Mouse (Mus musculus): ENCODE measurements around the gene Peg10. TPM values are rescaled to one million over a fixed set of nuclear protein-coding genes. Genes with fewer than 3 reads are reported as not detected.

Peg10 gene
- polyA plus RNA-seq, 1 experiment from 2014 or later = 14.8 TPM

GRCm38 (mm10) chr6:4723998-4724757 is 22.9 kb upstream of the Peg10 start:
- Histone ChIP-seq H3K4me2 (ENCODE audit: low read depth) (no peak overlapping the region), H3K4me1 (ENCODE audit: control insufficient read depth, insufficient read depth, low read length) (peaks cover 6% of the 10 kb centered on the region; the same call in 1 of the 2 replicates), H3K4me3 (ENCODE audit: low read depth, low read length) (no peak overlapping the region), H3K9ac (ENCODE audit: low read length) (no peak overlapping the region), H3K27me3 (ENCODE audit: control insufficient read depth, insufficient read depth, low read length) (no peaks in the 10 kb centered on the region), H3K36me3 (ENCODE audit: control insufficient read depth, insufficient read depth, low read length) (no peaks in the 10 kb centered on the region), H3K27ac (ENCODE audit: low read depth, low read length) (no peak overlapping the region), H3K9me3 (ENCODE audit: control insufficient read depth, low read length) (no peaks in the 10 kb centered on the region)
- DNase-seq (ENCODE audit: low spot score) (no peak), ATAC-seq (ENCODE audit: insufficient read depth, low FRiP score, low TSS enrichment) (peak; percentile 63; the same call in 1 of the 2 replicates)
- 43% methylated on average over 15 of the region's 15 CpGs for WGBS

- ATAC-seq (ENCODE audit: insufficient read depth, low FRiP score, low TSS enrichment) (no peak), DNase-seq (ENCODE audit: low spot score) (no peak)
- 93% methylated on average over 2 of the region's 2 CpGs for WGBS
- Histone ChIP-seq H3K9ac (ENCODE audit: low read length) (no peak overlapping the region), H3K4me3 (ENCODE audit: low read depth, low read length) (no peak overlapping the region), H3K4me2 (ENCODE audit: low read depth) (no peak overlapping the region), H3K27ac (ENCODE audit: low read depth, low read length) (no peak overlapping the region), H3K36me3 (ENCODE audit: control insufficient read depth, insufficient read depth, low read length) (no peaks in the 10 kb centered on the region), H3K27me3 (ENCODE audit: control insufficient read depth, insufficient read depth, low read length) (no peaks in the 10 kb centered on the region), H3K9me3 (ENCODE audit: control insufficient read depth, low read length) (no peaks in the 10 kb centered on the region), H3K4me1 (ENCODE audit: control insufficient read depth, insufficient read depth, low read length) (peaks cover 13% of the 10 kb centered on the region; the same call in 1 of the 2 replicates)
These were observed 18.8 kb upstream of the Peg10 start for GRCm38 (mm10) chr6:4728305-4728704.

- Histone ChIP-seq H3K36me3 (ENCODE audit: control insufficient read depth, insufficient read depth, low read length) (no peaks in the 10 kb centered on the region), H3K9me3 (ENCODE audit: control insufficient read depth, low read length) (no peaks in the 10 kb centered on the region), H3K27me3 (ENCODE audit: control insufficient read depth, insufficient read depth, low read length) (no peaks in the 10 kb centered on the region), H3K4me1 (ENCODE audit: control insufficient read depth, insufficient read depth, low read length) (peaks cover 7% of the 10 kb centered on the region; the same call in 1 of the 2 replicates), H3K9ac (ENCODE audit: low read length) (no peak overlapping the region), H3K27ac (ENCODE audit: low read depth, low read length) (no peak overlapping the region), H3K4me3 (ENCODE audit: low read depth, low read length) (no peak overlapping the region), H3K4me2 (ENCODE audit: low read depth) (no peak overlapping the region)
- no peak for ATAC-seq (ENCODE audit: insufficient read depth, low FRiP score, low TSS enrichment)
- DNase-seq (ENCODE audit: low spot score) = no peak
- 45% methylated on average over 8 of the region's 8 CpGs for WGBS
These were observed 15.4 kb upstream of the Peg10 start for GRCm38 (mm10) chr6:4731675-4732074.

- no peaks in the 10 kb centered on the region for H3K36me3 ChIP-seq (ENCODE audit: control insufficient read depth, insufficient read depth, low read length)
- no peak overlapping the region for H3K9ac ChIP-seq (ENCODE audit: low read length)
- H3K27ac ChIP-seq (ENCODE audit: low read depth, low read length) = no peak overlapping the region
- ATAC-seq (ENCODE audit: insufficient read depth, low FRiP score, low TSS enrichment) = no peak
- H3K9me3 ChIP-seq (ENCODE audit: control insufficient read depth, low read length) = no peaks in the 10 kb centered on the region
- DNase-seq (ENCODE audit: low spot score) = no peak
- no peak overlapping the region for H3K4me2 ChIP-seq (ENCODE audit: low read depth)
- H3K27me3 ChIP-seq (ENCODE audit: control insufficient read depth, insufficient read depth, low read length) = no peaks in the 10 kb centered on the region
- no peak overlapping the region for H3K4me3 ChIP-seq (ENCODE audit: low read depth, low read length)
- H3K4me1 ChIP-seq (ENCODE audit: control insufficient read depth, insufficient read depth, low read length) = peaks cover 17% of the 10 kb centered on the region
- 66% methylated on average over 8 of the region's 8 CpGs for WGBS
These were observed 13.9 kb upstream of the Peg10 start for GRCm38 (mm10) chr6:4733208-4733607.

GRCm38 (mm10) chr6:4736372-4736771 is 10.7 kb upstream of the Peg10 start:
- Histone ChIP-seq H3K4me1 (ENCODE audit: control insufficient read depth, insufficient read depth, low read length) (peaks cover 24% of the 10 kb centered on the region), H3K9me3 (ENCODE audit: control insufficient read depth, low read length) (no peaks in the 10 kb centered on the region), H3K27ac (ENCODE audit: low read depth, low read length) (no peak overlapping the region), H3K4me3 (ENCODE audit: low read depth, low read length) (no peak overlapping the region), H3K36me3 (ENCODE audit: control insufficient read depth, insufficient read depth, low read length) (no peaks in the 10 kb centered on the region), H3K4me2 (ENCODE audit: low read depth) (no peak overlapping the region), H3K9ac (ENCODE audit: low read length) (no peak overlapping the region), H3K27me3 (ENCODE audit: control insufficient read depth, insufficient read depth, low read length) (no peaks in the 10 kb centered on the region)
- no peak for ATAC-seq (ENCODE audit: insufficient read depth, low FRiP score, low TSS enrichment)
- DNase-seq (ENCODE audit: low spot score) = no peak
- 86% methylated on average over 9 of the region's 9 CpGs for WGBS

- no peak overlapping the region for H3K27ac ChIP-seq (ENCODE audit: low read depth, low read length)
- no peak overlapping the region; the same call in 1 of the 2 replicates for H3K4me2 ChIP-seq (ENCODE audit: low read depth)
- DNase-seq (ENCODE audit: low spot score) = no peak
These were observed 9.0 kb upstream of the Peg10 start for GRCm38 (mm10) chr6:4738034-4738629.

GRCm38 (mm10) chr6:4738717-4739116 is 8.4 kb upstream of the Peg10 start:
- ATAC-seq (ENCODE audit: insufficient read depth, low FRiP score, low TSS enrichment) (no peak), DNase-seq (ENCODE audit: low spot score) (no peak)
- Histone ChIP-seq H3K4me1 (ENCODE audit: control insufficient read depth, insufficient read depth, low read length) (peaks cover 17% of the 10 kb centered on the region), H3K9me3 (ENCODE audit: control insufficient read depth, low read length) (no peaks in the 10 kb centered on the region), H3K4me2 (ENCODE audit: low read depth) (no peak overlapping the region), H3K27me3 (ENCODE audit: control insufficient read depth, insufficient read depth, low read length) (no peaks in the 10 kb centered on the region), H3K27ac (ENCODE audit: low read depth, low read length) (no peak overlapping the region), H3K4me3 (ENCODE audit: low read depth, low read length) (no peak overlapping the region), H3K9ac (ENCODE audit: low read length) (no peak overlapping the region), H3K36me3 (ENCODE audit: control insufficient read depth, insufficient read depth, low read length) (no peaks in the 10 kb centered on the region)
- WGBS = 10% methylated on average over 2 of the region's 2 CpGs

More at GRCm38 (mm10) chr6:4738034-4738629, 9.0 kb upstream of the Peg10 start:
- no peaks in the 10 kb centered on the region for H3K36me3 ChIP-seq (ENCODE audit: control insufficient read depth, insufficient read depth, low read length)
- H3K4me1 ChIP-seq (ENCODE audit: control insufficient read depth, insufficient read depth, low read length) = peaks cover 18% of the 10 kb centered on the region
- ATAC-seq (ENCODE audit: insufficient read depth, low FRiP score, low TSS enrichment) = peak; percentile 21; the same call in 1 of the 2 replicates
- 34% methylated on average over 11 of the region's 11 CpGs for WGBS
- H3K9me3 ChIP-seq (ENCODE audit: control insufficient read depth, low read length) = no peaks in the 10 kb centered on the region
- H3K27me3 ChIP-seq (ENCODE audit: control insufficient read depth, insufficient read depth, low read length) = no peaks in the 10 kb centered on the region
- no peak overlapping the region for H3K4me3 ChIP-seq (ENCODE audit: low read depth, low read length)
- H3K9ac ChIP-seq (ENCODE audit: low read length) = no peak overlapping the region

- no peaks in the 10 kb centered on the region for H3K27me3 ChIP-seq (ENCODE audit: control insufficient read depth, insufficient read depth, low read length)
- H3K27ac ChIP-seq (ENCODE audit: low read depth, low read length) = no peak overlapping the region
- H3K9ac ChIP-seq (ENCODE audit: low read length) = no peak overlapping the region
- DNase-seq (ENCODE audit: low spot score) (no peak), ATAC-seq (ENCODE audit: insufficient read depth, low FRiP score, low TSS enrichment) (no peak)
- no peak overlapping the region for H3K4me2 ChIP-seq (ENCODE audit: low read depth)
- WGBS = 6% methylated on average over 13 of the region's 13 CpGs
- H3K36me3 ChIP-seq (ENCODE audit: control insufficient read depth, insufficient read depth, low read length) = no peaks in the 10 kb centered on the region
- peaks cover 17% of the 10 kb centered on the region for H3K4me1 ChIP-seq (ENCODE audit: control insufficient read depth, insufficient read depth, low read length)
- no peak overlapping the region for H3K4me3 ChIP-seq (ENCODE audit: low read depth, low read length)
- no peaks in the 10 kb centered on the region for H3K9me3 ChIP-seq (ENCODE audit: control insufficient read depth, low read length)
These were observed 7.4 kb upstream of the Peg10 start for GRCm38 (mm10) chr6:4739522-4740355.
